Mouse (Mus musculus): ENCODE results near the gene Ntrk2. TPM values are rescaled to one million over a fixed set of nuclear protein-coding genes. Genes with fewer than 3 reads are reported as not detected.

Ntrk2 gene
- total and polyA plus RNA-seq, 2 experiments, result 0.55 to 1.5 TPM

DNA sequence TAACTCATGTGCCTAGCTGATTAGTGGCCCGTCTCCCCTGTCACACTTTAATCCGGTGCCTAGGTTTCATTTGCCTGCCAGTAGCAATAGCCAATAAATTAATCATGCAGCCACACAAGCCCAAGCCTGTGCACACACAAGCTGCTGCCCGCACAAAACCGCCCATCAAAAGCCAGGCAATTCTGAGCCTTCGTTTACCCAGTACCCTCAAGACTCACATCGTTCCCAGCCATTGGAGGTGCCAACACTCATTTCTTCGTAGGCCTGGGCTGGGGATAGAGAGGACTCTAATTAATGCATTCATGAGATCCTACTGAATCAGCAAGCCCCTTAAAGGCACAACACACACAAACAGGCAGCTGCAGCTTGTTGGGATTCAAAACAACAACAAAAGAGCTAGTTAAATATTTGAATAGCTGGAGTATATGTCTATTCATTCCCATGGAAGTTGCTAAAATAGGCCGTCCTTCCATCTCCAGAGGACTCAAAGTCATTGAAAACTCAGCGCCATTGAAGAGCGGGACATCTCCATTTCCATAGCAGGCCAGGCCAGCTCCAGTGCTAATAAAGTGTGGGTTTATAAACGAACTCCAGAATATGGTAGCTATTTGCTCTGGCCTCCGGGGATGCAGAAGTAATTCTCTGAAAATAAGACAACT lies 158.5 kb downstream of the Ntrk2 start:
- 93% methylated on average over 12 of the region's 12 CpGs for WGBS
- TF ChIP-seq CTCF (IDR thresholded peaks at IDR 0.05; ENCODE audit: low read depth, low read length) (no peak), POLR2A (IDR thresholded peaks at IDR 0.05; ENCODE audit: extremely low read depth, insufficient read depth, low read length) (no peak)
- Histone ChIP-seq H3K27ac (replicated peaks; ENCODE audit: insufficient read depth, low read depth, low read length) (no peak overlapping the region), H3K4me3 (ENCODE audit: insufficient read depth, low read depth, low read length) (no peak overlapping the region), H3K27me3 (ENCODE audit: control insufficient read depth, insufficient read depth, low read length) (no peaks in the 10 kb centered on the region), H3K36me3 (ENCODE audit: control insufficient read depth, insufficient read depth, low read length) (no peaks in the 10 kb centered on the region), H3K79me2 (ENCODE audit: control insufficient read depth, insufficient read depth, low read length) (no peaks in the 10 kb centered on the region), H3K9ac (ENCODE audit: low read depth, low read length) (no peak overlapping the region), H3K4me1 (ENCODE audit: control insufficient read depth, insufficient read depth, low read length) (peaks cover 8% of the 10 kb centered on the region)
- no peak for DNase-seq (ENCODE audit: extremely low read depth, low read depth, low spot score)

DNA sequence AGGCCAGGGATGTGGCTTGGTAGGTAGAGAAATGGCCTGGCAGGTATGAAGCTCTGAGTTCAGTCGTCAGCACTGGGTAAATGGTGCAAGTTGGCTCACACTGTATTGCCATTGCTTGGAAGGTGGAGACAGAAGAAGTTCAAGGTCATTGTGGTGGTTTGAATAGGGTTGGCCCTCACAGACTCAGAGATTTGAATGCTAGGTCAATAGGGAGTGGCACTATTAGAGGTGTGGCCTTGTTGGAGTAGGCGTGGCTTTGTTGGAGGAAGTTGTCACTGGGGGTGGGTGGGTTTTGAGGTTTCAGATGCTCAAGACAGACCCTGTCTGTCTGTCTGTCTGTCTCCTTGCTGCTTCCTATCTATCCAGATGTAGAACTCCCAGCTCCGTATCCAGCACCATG lies 159.5 kb downstream of the Ntrk2 start:
- TF ChIP-seq POLR2A (IDR thresholded peaks at IDR 0.05; ENCODE audit: extremely low read depth, insufficient read depth, low read length) (no peak), CTCF (IDR thresholded peaks at IDR 0.05; ENCODE audit: low read depth, low read length) (no peak)
- no peak overlapping the region for H3K4me3 ChIP-seq (ENCODE audit: insufficient read depth, low read depth, low read length)
- peaks cover 2% of the 10 kb centered on the region for H3K4me1 ChIP-seq (ENCODE audit: control insufficient read depth, insufficient read depth, low read length)
- no peaks in the 10 kb centered on the region for H3K36me3 ChIP-seq (ENCODE audit: control insufficient read depth, insufficient read depth, low read length)
- H3K27me3 ChIP-seq (ENCODE audit: control insufficient read depth, insufficient read depth, low read length), result no peaks in the 10 kb centered on the region
- H3K9ac ChIP-seq (ENCODE audit: low read depth, low read length), result no peak overlapping the region
- no peaks in the 10 kb centered on the region for H3K79me2 ChIP-seq (ENCODE audit: control insufficient read depth, insufficient read depth, low read length)
- WGBS, result 88% methylated on average over 3 of the region's 3 CpGs
- H3K27ac ChIP-seq (replicated peaks; ENCODE audit: insufficient read depth, low read depth, low read length), result no peak overlapping the region
- DNase-seq (ENCODE audit: extremely low read depth, low read depth, low spot score), result no peak

DNA sequence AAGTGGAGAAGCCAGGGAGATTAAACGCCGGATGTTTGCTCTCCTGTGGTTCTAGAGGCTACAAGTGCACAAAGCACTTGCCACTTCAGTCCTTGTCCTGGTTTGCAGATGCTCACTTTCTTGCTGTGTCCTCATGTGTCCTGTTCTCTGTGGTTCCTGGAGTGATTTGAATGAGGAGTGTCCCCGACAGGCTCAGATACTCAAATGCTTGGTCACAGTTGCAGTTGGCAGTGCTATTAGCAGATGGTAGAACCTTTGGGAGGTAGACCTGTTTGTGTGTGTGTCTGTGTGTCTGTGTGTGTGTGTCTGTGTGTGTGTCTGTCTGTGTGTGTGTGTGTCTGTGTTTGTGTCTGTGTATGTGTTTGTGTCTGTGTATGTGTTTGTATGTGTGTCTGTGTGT lies 160.1 kb downstream of the Ntrk2 start:
- DNase-seq (ENCODE audit: extremely low read depth, low read depth, low spot score), result no peak
- Histone ChIP-seq H3K36me3 (ENCODE audit: control insufficient read depth, insufficient read depth, low read length) (no peaks in the 10 kb centered on the region), H3K27ac (replicated peaks; ENCODE audit: insufficient read depth, low read depth, low read length) (no peak overlapping the region), H3K79me2 (ENCODE audit: control insufficient read depth, insufficient read depth, low read length) (no peaks in the 10 kb centered on the region), H3K9ac (ENCODE audit: low read depth, low read length) (no peak overlapping the region), H3K4me3 (ENCODE audit: insufficient read depth, low read depth, low read length) (no peak overlapping the region), H3K4me1 (ENCODE audit: control insufficient read depth, insufficient read depth, low read length) (no peaks in the 10 kb centered on the region), H3K27me3 (ENCODE audit: control insufficient read depth, insufficient read depth, low read length) (no peaks in the 10 kb centered on the region)
- 71% methylated on average over 3 of the region's 3 CpGs for WGBS
- TF ChIP-seq POLR2A (IDR thresholded peaks at IDR 0.05; ENCODE audit: extremely low read depth, insufficient read depth, low read length), result no peak
- no peak for TF ChIP-seq CTCF (IDR thresholded peaks at IDR 0.05; ENCODE audit: low read depth, low read length)

DNA sequence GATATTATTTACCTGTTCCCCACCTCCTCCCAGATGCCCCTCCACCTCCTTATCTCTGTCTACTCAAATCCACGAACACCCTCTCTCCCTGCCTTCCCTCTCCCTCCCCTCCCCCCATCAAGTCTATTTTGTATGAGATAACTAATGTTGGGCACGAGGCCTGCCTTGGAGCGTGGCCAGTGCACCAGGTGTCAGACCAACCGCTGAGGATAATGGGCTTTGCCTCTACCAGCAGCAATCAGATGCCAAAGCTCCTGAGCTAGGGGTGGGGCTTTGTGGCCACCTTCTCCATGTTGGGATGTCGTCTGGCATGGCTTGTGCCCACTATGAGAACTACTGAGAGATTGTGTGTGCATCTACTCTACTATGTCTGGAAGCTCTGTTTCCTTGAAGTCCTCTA lies 161.8 kb downstream of the Ntrk2 start:
- Histone ChIP-seq H3K4me3 (ENCODE audit: insufficient read depth, low read depth, low read length) (no peak overlapping the region), H3K9ac (ENCODE audit: low read depth, low read length) (no peak overlapping the region), H3K27ac (replicated peaks; ENCODE audit: insufficient read depth, low read depth, low read length) (no peak overlapping the region), H3K79me2 (ENCODE audit: control insufficient read depth, insufficient read depth, low read length) (no peaks in the 10 kb centered on the region), H3K4me1 (ENCODE audit: control insufficient read depth, insufficient read depth, low read length) (no peaks in the 10 kb centered on the region), H3K27me3 (ENCODE audit: control insufficient read depth, insufficient read depth, low read length) (no peaks in the 10 kb centered on the region), H3K36me3 (ENCODE audit: control insufficient read depth, insufficient read depth, low read length) (no peaks in the 10 kb centered on the region)
- 53% methylated on average over 5 of the region's 5 CpGs for WGBS
- DNase-seq (ENCODE audit: extremely low read depth, low read depth, low spot score), result no peak
- TF ChIP-seq CTCF (IDR thresholded peaks at IDR 0.05; ENCODE audit: low read depth, low read length) (no peak), POLR2A (IDR thresholded peaks at IDR 0.05; ENCODE audit: extremely low read depth, insufficient read depth, low read length) (no peak)

DNA sequence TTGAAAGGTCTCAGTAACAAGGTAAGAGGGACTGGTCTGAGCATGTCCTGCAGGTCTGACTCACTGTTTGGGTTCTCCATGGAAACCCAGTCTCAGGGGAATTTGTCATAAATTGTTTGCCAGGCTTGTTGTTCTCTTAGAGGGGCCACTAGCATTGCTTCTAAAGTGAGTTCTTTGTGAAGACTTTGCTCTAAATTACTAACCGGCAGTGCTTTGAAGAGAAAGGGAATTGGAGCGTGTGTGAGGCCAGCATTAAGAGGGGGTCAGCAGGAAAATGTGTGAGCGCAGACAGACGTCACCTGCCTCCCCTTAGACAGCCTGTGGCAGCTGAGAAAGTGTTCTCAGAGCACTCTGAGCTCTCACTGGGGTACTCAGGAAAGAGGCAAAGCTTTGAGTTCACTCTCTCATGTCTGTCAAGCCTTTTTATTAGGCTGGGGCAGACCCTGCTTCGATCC lies 165.1 kb downstream of the Ntrk2 start:
- TF ChIP-seq POLR2A (IDR thresholded peaks at IDR 0.05; ENCODE audit: extremely low read depth, insufficient read depth, low read length), result no peak
- TF ChIP-seq CTCF (IDR thresholded peaks at IDR 0.05; ENCODE audit: low read depth, low read length), result no peak
- no peak for DNase-seq (ENCODE audit: extremely low read depth, low read depth, low spot score)
- Histone ChIP-seq H3K36me3 (ENCODE audit: control insufficient read depth, insufficient read depth, low read length) (no peaks in the 10 kb centered on the region), H3K27me3 (ENCODE audit: control insufficient read depth, insufficient read depth, low read length) (no peaks in the 10 kb centered on the region), H3K4me3 (ENCODE audit: insufficient read depth, low read depth, low read length) (no peak overlapping the region), H3K4me1 (ENCODE audit: control insufficient read depth, insufficient read depth, low read length) (no peaks in the 10 kb centered on the region), H3K9ac (ENCODE audit: low read depth, low read length) (no peak overlapping the region), H3K79me2 (ENCODE audit: control insufficient read depth, insufficient read depth, low read length) (no peaks in the 10 kb centered on the region), H3K27ac (replicated peaks; ENCODE audit: insufficient read depth, low read depth, low read length) (no peak overlapping the region)
- WGBS, result 84% methylated on average over 5 of the region's 5 CpGs

DNA sequence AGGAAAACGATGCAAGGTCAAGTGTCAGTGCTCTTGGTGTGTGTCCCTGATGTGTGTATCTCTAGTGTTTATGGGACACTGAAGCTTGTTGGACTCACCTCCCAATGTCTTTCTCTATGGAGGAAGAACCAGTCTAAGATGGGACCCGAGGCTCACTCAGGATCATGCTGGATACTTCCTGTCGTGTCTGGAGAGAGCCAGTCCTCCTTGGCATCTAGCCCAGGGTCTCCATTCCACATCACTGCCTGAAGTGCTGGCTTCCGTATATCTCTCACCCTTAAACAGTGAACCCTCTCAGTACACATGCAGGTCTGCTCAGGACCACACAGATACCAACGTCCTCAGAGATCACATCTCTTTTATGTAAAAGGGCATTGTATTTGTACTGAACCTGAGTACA lies 166.1 kb downstream of the Ntrk2 start:
- TF ChIP-seq CTCF (IDR thresholded peaks at IDR 0.05; ENCODE audit: low read depth, low read length) (no peak), POLR2A (IDR thresholded peaks at IDR 0.05; ENCODE audit: extremely low read depth, insufficient read depth, low read length) (no peak)
- H3K36me3 ChIP-seq (ENCODE audit: control insufficient read depth, insufficient read depth, low read length), result no peaks in the 10 kb centered on the region
- no peaks in the 10 kb centered on the region for H3K4me1 ChIP-seq (ENCODE audit: control insufficient read depth, insufficient read depth, low read length)
- no peak for DNase-seq (ENCODE audit: extremely low read depth, low read depth, low spot score)
- H3K79me2 ChIP-seq (ENCODE audit: control insufficient read depth, insufficient read depth, low read length), result no peaks in the 10 kb centered on the region
- H3K27me3 ChIP-seq (ENCODE audit: control insufficient read depth, insufficient read depth, low read length), result no peaks in the 10 kb centered on the region
- no peak overlapping the region for H3K4me3 ChIP-seq (ENCODE audit: insufficient read depth, low read depth, low read length)
- H3K9ac ChIP-seq (ENCODE audit: low read depth, low read length), result no peak overlapping the region
- H3K27ac ChIP-seq (replicated peaks; ENCODE audit: insufficient read depth, low read depth, low read length), result no peak overlapping the region
- WGBS, result 70% methylated on average over 5 of the region's 5 CpGs
